Mouse (Mus musculus): ENCODE measurements around the gene D10Wsu102e.

DNA sequence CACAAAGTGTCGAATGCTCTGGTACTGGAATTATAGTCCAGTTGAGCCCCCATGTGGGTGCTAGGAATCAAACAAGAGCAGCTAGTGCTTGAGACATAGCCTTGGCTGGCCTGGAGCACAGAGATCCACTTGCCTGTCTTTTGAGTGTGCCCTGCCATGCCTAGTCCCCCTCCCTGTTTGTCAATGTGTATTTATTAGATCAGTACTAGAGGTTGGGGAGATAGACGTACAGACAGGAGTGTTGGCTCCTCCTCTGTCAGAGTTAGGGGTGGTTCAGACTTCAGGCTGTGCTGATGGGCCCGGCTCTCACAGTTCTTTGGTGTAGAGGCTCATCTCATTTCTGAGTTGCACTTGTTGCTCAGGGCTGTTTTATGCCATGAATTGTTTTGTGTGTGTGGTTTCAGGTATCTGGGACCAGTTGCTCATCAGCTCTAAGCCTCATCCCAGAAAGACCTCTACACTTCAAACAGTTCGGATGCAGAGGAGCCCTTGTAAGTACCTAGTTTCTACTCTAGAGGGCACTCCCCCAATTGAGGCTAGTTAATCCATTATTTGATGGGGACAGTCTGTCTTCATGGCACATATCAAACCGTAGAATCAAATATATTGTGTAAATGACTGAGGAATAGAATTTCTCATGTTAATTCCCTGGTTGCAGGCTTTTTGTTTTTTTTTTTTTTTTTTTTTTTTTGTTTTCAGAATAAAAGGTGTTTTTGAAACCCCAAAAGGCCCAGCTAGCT lies 1.8 kb downstream of the D10Wsu102e start:
- no peak for TF ChIP-seq CTCF (IDR thresholded peaks at IDR 0.05; ENCODE audit: insufficient read depth, low read length)
- no peak for TF ChIP-seq POLR2A (IDR thresholded peaks at IDR 0.05; ENCODE audit: borderline replicate concordance, extremely low read depth, low read depth, low read length)
